Mouse (Mus musculus) layer of hippocampus, postnatal 36 days (tissue): ENCODE measurements around the gene Prpf6. TPM values are rescaled to one million over a fixed set of nuclear protein-coding genes. Genes with fewer than 3 reads are reported as not detected.

Experiments
- DNase-seq, 2 experiments: peaks; one replicate each; pipeline ENCODE4 v3.0.0; 2022
- total RNA-seq, 2 experiments: library from RNA; stranded (reverse); gene quantifications; 2 replicates each; pipeline ENCODE4 v1.2.3; 2021

Prpf6 gene
- total RNA-seq, 2 experiments from 2014 or later = 55.7 to 58.1 TPM

- peak in 1 of 2 experiments; percentile 60 for DNase-seq
These were observed 67.4 kb downstream of the Prpf6 start for GRCm38 (mm10) chr2:181658930-181659555.

GRCm38 (mm10) chr2:181659609-181660055, 68.0 kb downstream of the Prpf6 start:
- DNase-seq = peak; percentile 78 to 82

- DNase-seq = no peak
These were observed 71.1 kb downstream of the Prpf6 start for GRCm38 (mm10) chr2:181662620-181663297.

GRCm38 (mm10) chr2:181663298-181663630, 71.6 kb downstream of the Prpf6 start:
- DNase-seq = no peak

GRCm38 (mm10) chr2:181670285-181670912, 78.7 kb downstream of the Prpf6 start:
- no peak for DNase-seq

GRCm38 (mm10) chr2:181670913-181671311, 79.2 kb downstream of the Prpf6 start:
- no peak for DNase-seq

- no peak for DNase-seq
These were observed 79.7 kb downstream of the Prpf6 start, which contains the start of gene Sox18 for GRCm38 (mm10) chr2:181671326-181671725. TSS of gene Sox18 (minus strand) at chr2:181671640.

- no peak for DNase-seq
These were observed 80.3 kb downstream of the Prpf6 start for GRCm38 (mm10) chr2:181671984-181672383.

GRCm38 (mm10) chr2:181673501-181673900, 81.8 kb downstream of the Prpf6 start:
- no peak for DNase-seq

GRCm38 (mm10) chr2:181674934-181675333, 83.3 kb downstream of the Prpf6 start:
- no peak for DNase-seq

GRCm38 (mm10) chr2:181675454-181675853, 83.8 kb downstream of the Prpf6 start:
- no peak for DNase-seq

GRCm38 (mm10) chr2:181676424-181676823, 84.8 kb downstream of the Prpf6 start:
- no peak for DNase-seq

- DNase-seq = no peak
These were observed 85.6 kb downstream of the Prpf6 start for GRCm38 (mm10) chr2:181677096-181677754.

GRCm38 (mm10) chr2:181677755-181678098, 86.1 kb downstream of the Prpf6 start:
- no peak for DNase-seq

- DNase-seq = peak; percentile 75 to 76
These were observed 87.1 kb downstream of the Prpf6 start for GRCm38 (mm10) chr2:181678780-181679179.

- DNase-seq = peak; percentile 67 to 70
These were observed 88.5 kb downstream of the Prpf6 start, which contains the start of gene Tcea2 for GRCm38 (mm10) chr2:181679951-181680715. TSS of gene Tcea2 (plus strand) at chr2:181680310.

- no peak for DNase-seq
These were observed 89.0 kb downstream of the Prpf6 start for GRCm38 (mm10) chr2:181680716-181681117.

- no peak for DNase-seq
These were observed 90.3 kb downstream of the Prpf6 start for GRCm38 (mm10) chr2:181681978-181682377.

- no peak for DNase-seq
These were observed 91.7 kb downstream of the Prpf6 start for GRCm38 (mm10) chr2:181683381-181683780.

- DNase-seq = no peak
These were observed 93.0 kb downstream of the Prpf6 start for GRCm38 (mm10) chr2:181684713-181685112.

GRCm38 (mm10) chr2:181685686-181686085, 94.0 kb downstream of the Prpf6 start:
- no peak for DNase-seq

GRCm38 (mm10) chr2:181687586-181687985, 95.9 kb downstream of the Prpf6 start:
- DNase-seq = no peak
